Mouse (Mus musculus) kidney, embryonic 14.5 days (tissue): Measurements from ENCODE around the gene Ifi47. TPM values are rescaled to one million over a fixed set of nuclear protein-coding genes. Genes with fewer than 3 reads are reported as not detected.

Experiments used
- ATAC-seq: fragments of 200-750 bp; cut with Nextera tagmentation; 2 replicates; pipeline ENCODE4 v1.8.0; 2017; ENCODE audit warnings: moderate number of reproducible peaks, mild to moderate bottlenecking, moderate TSS enrichment, moderate library complexity; ENCODE audit not compliant: low FRiP score, low TSS enrichment
- H3K27ac ChIP-seq: fragments of 300-500 bp; sonication (generic); 2 replicates; pipeline ENCODE4 v1.5.1; 2014; ENCODE audit warnings: low read depth, mild to moderate bottlenecking, low read length, moderate library complexity, mixed read lengths
- H3K27me3 ChIP-seq: fragments of 300-500 bp; sonication (generic); 2 replicates; pipeline ENCODE4 v1.6.1; 2014; ENCODE audit warnings: mild to moderate bottlenecking, low read length; ENCODE audit not compliant: control insufficient read depth, insufficient read depth
- H3K36me3 ChIP-seq: fragments of 300-500 bp; sonication (generic); 2 replicates; pipeline ENCODE4 v1.6.1; 2014; ENCODE audit warnings: low read length, mixed read lengths; ENCODE audit not compliant: control insufficient read depth, insufficient read depth
- H3K4me1 ChIP-seq: fragments of 300-500 bp; sonication (generic); 2 replicates; pipeline ENCODE4 v1.6.1; 2014; ENCODE audit warnings: low read length, mixed read lengths; ENCODE audit not compliant: control insufficient read depth, insufficient read depth
- H3K4me2 ChIP-seq: fragments of 300-500 bp; sonication (generic); replicated peaks from 2 replicates; pipeline ENCODE4 v1.6.1; 2014; ENCODE audit warnings: low read depth, mild to moderate bottlenecking, low read length
- H3K4me3 ChIP-seq: fragments of 300-500 bp; sonication (generic); 2 replicates; pipeline ENCODE4 v1.5.1; 2014; ENCODE audit warnings: mild to moderate bottlenecking, low read length
- H3K9ac ChIP-seq: fragments of 300-500 bp; sonication (generic); 2 replicates; pipeline ENCODE4 v1.6.1; 2014; ENCODE audit warnings: low read depth, mild to moderate bottlenecking, low read length, moderate library complexity
- H3K9me3 ChIP-seq: fragments of 300-500 bp; sonication (generic); 2 replicates; pipeline ENCODE4 v1.6.1; 2016; ENCODE audit warnings: low read length; ENCODE audit not compliant: control insufficient read depth
- WGBS: fragments of 180-500 bp; shearing (Covaris S2); extraction: QIAGEN DNeasy Blood & Tissue Kit; methylation state at CpG from one replicate; pipeline ENCODE4 v1.1.7; 2014; 5-methylcytosine and 5-hydroxymethylcytosine counted together
- polyA plus RNA-seq: library from polyadenylated mRNA; unstranded; fragments of >200 nt; fragmentation: Nextera tagmentation; extraction: Ambion mirVana; gene quantifications from 2 replicates; pipeline ENCODE4 v1.2.1, GENCODE M21; 2014

Gene Ifi47
- polyA plus RNA-seq, 1 experiment from 2014 or later: 2.0 TPM

DNA sequence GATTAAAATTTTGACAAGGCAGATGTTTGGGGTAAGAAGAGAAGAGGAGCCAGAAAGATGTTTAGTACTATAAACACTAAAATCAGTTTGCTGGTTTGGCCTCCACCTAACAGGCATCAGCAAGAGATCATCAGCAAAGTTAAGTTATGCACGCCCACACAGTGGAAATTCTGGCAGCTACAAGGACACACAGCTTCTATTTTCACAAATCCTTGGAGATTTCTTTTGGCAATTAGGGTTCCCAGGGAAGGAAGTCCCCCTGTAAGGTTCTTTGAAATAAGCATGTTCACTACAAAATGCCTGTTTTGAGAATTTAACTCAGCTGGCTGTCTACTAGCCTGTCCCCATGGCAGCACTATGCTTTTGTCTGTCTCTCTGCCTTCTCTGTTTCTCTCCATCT is 34.6 kb downstream of the Ifi47 start:
- no peak for ATAC-seq
- no peak overlapping the region for H3K27ac ChIP-seq

DNA sequence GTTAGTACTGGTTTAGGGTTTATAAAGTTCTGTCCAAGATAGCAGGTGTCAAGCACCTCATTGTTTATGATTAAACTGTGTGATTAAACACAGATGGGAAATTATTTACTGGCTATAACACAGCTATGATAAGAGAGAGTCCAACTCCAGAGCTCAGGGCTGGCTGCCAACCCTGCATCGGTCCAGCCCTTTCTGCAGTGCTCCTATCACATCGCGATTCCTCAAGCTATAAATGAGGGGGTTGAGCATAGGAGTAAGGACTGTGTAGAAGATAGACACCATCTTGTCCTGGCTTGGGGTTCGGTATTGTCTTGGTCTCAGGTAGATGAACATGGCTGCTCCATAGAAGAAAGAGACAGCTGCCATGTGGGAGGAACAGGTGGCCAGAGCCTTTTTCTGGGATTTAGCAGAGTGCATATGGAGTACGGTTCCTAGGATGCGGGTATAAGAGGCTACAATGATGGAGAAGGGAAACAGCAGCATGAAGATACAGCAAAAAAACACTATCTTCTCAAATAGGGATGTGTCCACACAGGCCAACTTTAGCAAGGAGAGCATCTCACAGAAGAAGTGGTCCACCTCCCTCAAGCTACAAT is 36.3 kb downstream of the Ifi47 start:
- Histone ChIP-seq H3K4me2 (no peak overlapping the region), H3K27me3 (no peaks in the 10 kb centered on the region), H3K27ac (no peak overlapping the region), H3K36me3 (no peaks in the 10 kb centered on the region), H3K4me1 (no peaks in the 10 kb centered on the region), H3K4me3 (no peak overlapping the region), H3K9ac (no peak overlapping the region), H3K9me3 (no peaks in the 10 kb centered on the region)
- ATAC-seq: no peak
- 81% methylated on average over 6 of the region's 6 CpGs for WGBS

More for the DNA sequence above, 34.6 kb downstream of the Ifi47 start:
- no peak overlapping the region for H3K4me3 ChIP-seq
- H3K4me1 ChIP-seq: no peaks in the 10 kb centered on the region
- no peak overlapping the region for H3K9ac ChIP-seq
- WGBS: 60% methylated on average over 1 of the region's 1 CpGs
- H3K4me2 ChIP-seq: no peak overlapping the region
- H3K9me3 ChIP-seq: no peaks in the 10 kb centered on the region
- no peaks in the 10 kb centered on the region for H3K36me3 ChIP-seq
- no peaks in the 10 kb centered on the region for H3K27me3 ChIP-seq

DNA sequence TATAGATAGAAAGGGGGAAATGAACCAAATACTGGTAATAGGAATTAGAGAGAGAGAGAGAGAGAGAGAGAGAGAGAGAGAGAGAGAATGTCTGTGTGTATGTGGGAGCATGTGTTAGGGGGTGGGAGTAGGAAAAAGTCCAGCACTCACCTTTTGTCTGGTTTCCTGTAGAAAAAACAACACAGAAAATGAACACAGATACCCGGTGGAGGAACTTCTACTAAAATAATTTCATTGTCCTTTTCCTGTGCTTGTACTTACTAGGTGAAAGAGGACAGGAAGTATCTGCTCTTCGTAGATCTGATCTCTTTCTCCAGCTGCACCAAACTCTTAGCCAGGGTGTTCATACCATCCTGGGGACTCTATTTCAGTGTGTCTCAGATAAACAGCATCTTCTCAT is 37.8 kb downstream of the Ifi47 start:
- H3K4me3 ChIP-seq: no peak overlapping the region
- no peaks in the 10 kb centered on the region for H3K4me1 ChIP-seq
- H3K27ac ChIP-seq: no peak overlapping the region
- no peaks in the 10 kb centered on the region for H3K9me3 ChIP-seq
- no peak for ATAC-seq
- H3K4me2 ChIP-seq: no peak overlapping the region
- WGBS: 69% methylated on average over 2 of the region's 2 CpGs
- H3K27me3 ChIP-seq: no peaks in the 10 kb centered on the region
- no peaks in the 10 kb centered on the region for H3K36me3 ChIP-seq
- no peak overlapping the region for H3K9ac ChIP-seq

DNA sequence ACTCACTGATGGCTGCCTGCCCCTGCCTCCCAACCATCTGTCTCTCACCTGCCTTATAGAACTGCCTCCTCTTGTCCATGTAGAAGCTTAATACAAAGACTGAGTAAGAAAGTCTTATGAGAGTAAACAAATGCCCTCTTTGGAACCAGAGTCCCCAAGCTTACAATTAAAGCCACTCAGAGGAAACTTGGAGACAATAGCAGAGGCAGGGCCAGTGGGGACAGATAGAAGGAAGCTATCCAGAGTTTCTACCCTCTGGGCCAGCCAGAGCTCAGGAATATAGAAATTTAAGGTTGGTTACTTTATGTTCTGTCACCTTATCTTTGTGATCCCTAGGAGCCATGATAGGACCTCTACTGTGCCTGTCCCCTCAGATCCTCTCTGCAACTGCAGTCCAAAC is 38.4 kb downstream of the Ifi47 start, which contains the start of gene Olfr1396:
Olfr1396 (minus strand) TSS at position 101 of the 400 bp plus-strand sequence.
- Histone ChIP-seq H3K27me3 (no peaks in the 10 kb centered on the region), H3K36me3 (no peaks in the 10 kb centered on the region), H3K27ac (no peak within 1 kb of the TSS), H3K4me2 (no peak within 1 kb of the TSS), H3K9me3 (no peaks in the 10 kb centered on the region), H3K4me1 (no peaks in the 10 kb centered on the region), H3K9ac (no peak within 1 kb of the TSS), H3K4me3 (no peak within 1 kb of the TSS)
- ATAC-seq: no peak

DNA sequence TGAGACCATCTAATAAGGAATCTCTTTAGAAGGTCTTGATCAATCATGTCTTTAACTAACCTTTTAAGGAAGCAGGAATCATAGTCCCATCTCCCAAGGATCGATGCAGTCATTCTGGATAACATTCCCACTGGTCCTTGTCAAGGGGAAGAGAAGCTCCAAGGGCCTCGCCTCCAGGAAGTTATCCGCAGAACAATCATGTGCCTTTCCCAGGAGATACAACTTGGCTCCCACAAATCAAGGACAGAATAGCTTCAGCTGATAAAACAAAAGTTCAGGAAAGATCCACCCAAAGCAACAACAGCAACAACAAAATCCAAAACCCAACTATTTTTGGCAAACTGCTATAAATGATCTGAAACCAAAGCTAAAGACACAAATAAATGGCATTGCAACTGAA is 43.2 kb downstream of the Ifi47 start:
- 84% methylated on average over 3 of the region's 3 CpGs for WGBS
- H3K4me1 ChIP-seq: no peaks in the 10 kb centered on the region

DNA sequence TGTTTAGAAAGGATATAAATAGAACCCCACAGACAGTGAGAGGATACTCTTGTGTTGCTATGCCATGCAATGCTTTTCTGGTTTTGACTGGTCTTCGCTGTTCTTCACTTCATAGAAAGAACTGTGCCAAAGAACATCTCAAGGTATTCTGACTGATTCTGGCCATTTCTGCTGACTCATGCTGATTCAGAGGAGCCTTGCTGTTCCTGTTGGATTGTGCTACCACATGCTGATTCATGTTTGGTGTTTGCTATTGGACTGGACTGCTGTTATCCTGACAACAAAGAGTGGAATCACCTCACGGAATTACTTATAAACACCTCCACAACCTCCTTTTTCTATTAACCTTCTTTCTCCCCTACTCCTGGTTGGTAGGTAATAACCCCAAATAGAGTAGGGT is 47.8 kb downstream of the Ifi47 start:
- 90% methylated on average over 2 of the region's 2 CpGs for WGBS
- no peaks in the 10 kb centered on the region for H3K36me3 ChIP-seq
- H3K4me1 ChIP-seq: no peaks in the 10 kb centered on the region
- no peak overlapping the region for H3K9ac ChIP-seq
- no peaks in the 10 kb centered on the region for H3K27me3 ChIP-seq
- no peak for ATAC-seq
- no peaks in the 10 kb centered on the region for H3K9me3 ChIP-seq
- H3K4me3 ChIP-seq: no peak overlapping the region
- no peak overlapping the region for H3K27ac ChIP-seq
- H3K4me2 ChIP-seq: no peak overlapping the region

More for the DNA sequence above, 43.2 kb downstream of the Ifi47 start:
- Histone ChIP-seq H3K27me3 (no peaks in the 10 kb centered on the region), H3K4me2 (no peak overlapping the region), H3K4me3 (no peak overlapping the region), H3K9me3 (no peaks in the 10 kb centered on the region), H3K9ac (no peak overlapping the region), H3K27ac (no peak overlapping the region), H3K36me3 (no peaks in the 10 kb centered on the region)
- ATAC-seq: no peak

DNA sequence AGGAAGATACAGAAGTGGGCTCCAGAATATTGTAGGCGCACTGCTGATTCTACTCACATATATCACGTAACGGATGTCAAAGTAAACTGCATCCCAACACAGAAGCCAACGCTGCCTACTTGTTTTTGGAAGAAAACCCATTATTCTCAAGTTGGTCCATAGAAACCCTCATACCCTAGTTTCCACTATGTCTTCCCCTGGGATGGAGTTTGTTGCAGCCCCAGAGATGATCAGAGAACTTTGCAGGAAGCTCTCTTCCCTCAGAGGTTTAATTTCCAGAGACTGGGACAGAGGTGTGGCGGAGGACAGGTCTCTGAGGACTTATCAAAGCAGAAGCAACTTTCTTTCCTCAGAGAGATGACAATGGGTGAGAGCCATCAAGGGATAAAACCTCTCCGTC is 65.6 kb downstream of the Ifi47 start, which contains the start of gene Olfr1395:
Olfr1395 (plus strand) TSS at position 301 of the 400 bp plus-strand sequence.
- Histone ChIP-seq H3K4me2 (no peak within 1 kb of the TSS), H3K9me3 (no peaks in the 10 kb centered on the region)
- WGBS: 91% methylated on average over 6 of the region's 6 CpGs

More for the DNA sequence above, 65.6 kb downstream of the Ifi47 start, which contains the start of gene Olfr1395:
- H3K27me3 ChIP-seq: no peaks in the 10 kb centered on the region
- ATAC-seq: no peak
- no peak within 1 kb of the TSS for H3K9ac ChIP-seq
- no peaks in the 10 kb centered on the region for H3K4me1 ChIP-seq
- no peak within 1 kb of the TSS for H3K27ac ChIP-seq
- no peaks in the 10 kb centered on the region for H3K36me3 ChIP-seq
- no peak within 1 kb of the TSS for H3K4me3 ChIP-seq

Other genes starting within 250 kb of the Ifi47 start
- 5.6 and 7.6 TPM in 2 replicates for gene Gm12184, start 249.9 kb upstream of the Ifi47 start, polyA plus RNA-seq
- 11.7 and 13.2 TPM in 2 replicates for gene Irgm1, start 204.9 kb upstream of the Ifi47 start, polyA plus RNA-seq
- gene Gm5431, start 174.4 kb upstream of the Ifi47 start, polyA plus RNA-seq: 0.15 and 0.23 TPM in 2 replicates
- gene Psme2b, start 130.4 kb upstream of the Ifi47 start, polyA plus RNA-seq: 1.9 and 2.5 TPM in 2 replicates
- not detected in 2 replicates for gene Olfr56, start 97.7 kb upstream of the Ifi47 start, polyA plus RNA-seq
- 0.20 and 0.53 TPM in 2 replicates for gene 9930111J21Rik1, start 97.2 kb upstream of the Ifi47 start, polyA plus RNA-seq
- not detected in 2 replicates for gene Gm12185, start 84.4 kb upstream of the Ifi47 start, polyA plus RNA-seq
- gene Tgtp1, start 82.4 kb upstream of the Ifi47 start, polyA plus RNA-seq: 0.15 TPM in 1 of 2 replicates, not detected in the other
- 0.29 and 0.39 TPM in 2 replicates for gene 9930111J21Rik2, start 25.3 kb upstream of the Ifi47 start, polyA plus RNA-seq
- gene Tgtp2, start 12.4 kb upstream of the Ifi47 start, polyA plus RNA-seq: 0.20 TPM in 1 of 2 replicates, not detected in the other
- gene Olfr1396, start 38.3 kb downstream of the Ifi47 start, polyA plus RNA-seq: not detected in 2 replicates
- not detected in 2 replicates for gene Olfr1395, start 65.7 kb downstream of the Ifi47 start, polyA plus RNA-seq
- gene Olfr1394, start 77.8 kb downstream of the Ifi47 start, polyA plus RNA-seq: not detected in 2 replicates
- 1.6 and 3.1 TPM in 2 replicates for gene Btnl9, start 110.6 kb downstream of the Ifi47 start, polyA plus RNA-seq
- 27.6 and 51.1 TPM in 2 replicates for gene Zfp62, start 126.7 kb downstream of the Ifi47 start, polyA plus RNA-seq
- 43.8 and 55.3 TPM in 2 replicates for gene Mgat1, start 167.6 kb downstream of the Ifi47 start, polyA plus RNA-seq
- not detected in 2 replicates for gene Olfr1393, start 201.7 kb downstream of the Ifi47 start, polyA plus RNA-seq
- not detected in 2 replicates for gene Olfr1392, start 208.7 kb downstream of the Ifi47 start, polyA plus RNA-seq
- not detected in 2 replicates for gene Olfr10, start 228.2 kb downstream of the Ifi47 start, polyA plus RNA-seq
- gene Olfr1391, start 246.2 kb downstream of the Ifi47 start, polyA plus RNA-seq: not detected in 2 replicates